Mouse (Mus musculus) left cerebral cortex, adult 2 months (tissue): ENCODE data around the gene Srrm4. TPM values are rescaled to one million over a fixed set of nuclear protein-coding genes. Genes with fewer than 3 reads are reported as not detected.
A peak's percentile ranks its signal among the peaks of the same experiment; 100 is the strongest.

Experiments used
- DNase-seq, 2 experiments: peaks; one replicate each; pipeline ENCODE4 v3.0.0; 2021 to 2022; ENCODE audit warnings: low spot score in 2 of 2, mixed read lengths in 1 of 2; ENCODE audit errors: extremely low spot score in 1 of 2
- H3K27ac ChIP-seq: fragments of 200-600 bp; 2 replicates; pipeline ENCODE4 v1.8.1; 2022
- H3K4me3 ChIP-seq: fragments of 200-600 bp; 2 replicates; pipeline ENCODE4 v1.8.1; 2022
- CTCF ChIP-seq: fragments of 200-600 bp; IDR thresholded peaks from 2 replicates; pipeline ENCODE4 v1.8.1; 2022; ENCODE audit warnings: antibody characterized with exemption, mild to moderate bottlenecking, moderate library complexity
- intact Hi-C: fragments of 180-260 bp; cut with DNase I; formaldehyde crosslinking; loops from one replicate; pipeline ENCODE4 v1.15.1; 2025
- long read RNA-seq, 2 experiments: library from polyadenylated mRNA; stranded (forward); transcript quantifications; one replicate each; pipeline ENCODE4 v2.0.0; 2021; ENCODE audit warnings: borderline mapping rate in 2 of 2
- total RNA-seq, 2 experiments: library from RNA; stranded (reverse); gene quantifications; 2 replicates each; pipeline ENCODE4 v1.2.3; 2021

Gene Srrm4
- total RNA-seq: 10 to 100 TPM; 28.8 to 30.7 TPM
- long read RNA-seq, experiment 1, full-length matches to known transcripts: 11 of 22 reads
- long read RNA-seq, experiment 1, partial matches to known transcripts: 9 of 22 reads
- long read RNA-seq, experiment 1, other reads (novel, unspliced or antisense): 2 of 22 reads
- long read RNA-seq, experiment 2, full-length matches to known transcripts: 5 of 14 reads
- long read RNA-seq, experiment 2, partial matches to known transcripts: 1 of 14 reads
- long read RNA-seq, experiment 2, other reads (novel, unspliced or antisense): 8 of 14 reads

- Histone ChIP-seq H3K4me3 (peak within 1 kb of the TSS; percentile 72), H3K27ac (peak within 1 kb of the TSS; percentile 86)
- DNase-seq: peak; percentile 87 to 88
- no peak for TF ChIP-seq CTCF
- intact Hi-C loops: loop anchor here (1.0 to 10.0 kb wide), 8 partner anchors 61 to 469 kb away; no protein-coding TSS in a partner anchor
Observed at GRCm38 (mm10) chr5:116591346-116592048, at the start of gene Srrm4. Srrm4 (minus strand) TSS chr5:116591817.

GRCm38 (mm10) chr5:116592801-116593430 is 1.3 kb upstream of the Srrm4 start:
- Histone ChIP-seq H3K27ac (peak overlapping the region; percentile 86; the same call in 1 of the 2 replicates), H3K4me3 (peak overlapping the region; percentile 72)
- TF ChIP-seq CTCF: peak; percentile 79
- intact Hi-C loops: loop anchor here (1.0 to 10.0 kb wide), 8 partner anchors 59 to 471 kb away; no protein-coding TSS in a partner anchor
- DNase-seq: peak; percentile 43 to 46

- peak overlapping the region; percentile 86 for H3K27ac ChIP-seq
- H3K4me3 ChIP-seq: peak overlapping the region; percentile 72
- DNase-seq: peak; percentile 21 to 40
- no peak for TF ChIP-seq CTCF
- intact Hi-C loops: loop anchor here (5.0 to 10.0 kb wide), 7 partner anchors 60 to 470 kb away; no protein-coding TSS in a partner anchor
Observed at GRCm38 (mm10) chr5:116592049-116592800, 608 bp upstream of the Srrm4 start.

GRCm38 (mm10) chr5:116590698-116591097 is 919 bp downstream of the Srrm4 start:
- TF ChIP-seq CTCF: no peak
- intact Hi-C loops: loop anchor here (1.0 to 10.0 kb wide), 8 partner anchors 62 to 468 kb away; no protein-coding TSS in a partner anchor
- no peak for DNase-seq
- Histone ChIP-seq H3K27ac (peak overlapping the region; percentile 86; the same call in 1 of the 2 replicates), H3K4me3 (peak overlapping the region; percentile 72)

GRCm38 (mm10) chr5:116589631-116590030 is 2.0 kb downstream of the Srrm4 start:
- peak overlapping the region; percentile 57 for H3K27ac ChIP-seq
- TF ChIP-seq CTCF: no peak
- intact Hi-C loops: loop anchor here (5.0 to 10.0 kb wide), 7 partner anchors 63 to 467 kb away; no protein-coding TSS in a partner anchor

GRCm38 (mm10) chr5:116588836-116589235 is 2.8 kb downstream of the Srrm4 start:
- peak overlapping the region; percentile 72 for H3K4me3 ChIP-seq
- peak overlapping the region; percentile 57; the same call in 1 of the 2 replicates for H3K27ac ChIP-seq
- no peak for DNase-seq
- TF ChIP-seq CTCF: no peak
- intact Hi-C loops: no loop called here

More at GRCm38 (mm10) chr5:116589631-116590030, 2.0 kb downstream of the Srrm4 start:
- DNase-seq: no peak
- peak overlapping the region; percentile 72 for H3K4me3 ChIP-seq

- no peak overlapping the region for H3K27ac ChIP-seq
- intact Hi-C loops: no loop called here
- no peak for DNase-seq
- TF ChIP-seq CTCF: peak; percentile 24
- no peak overlapping the region for H3K4me3 ChIP-seq
Observed at GRCm38 (mm10) chr5:116579533-116579932, 12.1 kb downstream of the Srrm4 start.

- intact Hi-C loops: no loop called here
Observed at GRCm38 (mm10) chr5:116577082-116577481, 14.5 kb downstream of the Srrm4 start.

GRCm38 (mm10) chr5:116573307-116573706 is 18.3 kb downstream of the Srrm4 start:
- intact Hi-C loops: no loop called here
- DNase-seq: no peak
- H3K27ac ChIP-seq: no peak overlapping the region
- H3K4me3 ChIP-seq: no peak overlapping the region
- TF ChIP-seq CTCF: no peak

More at GRCm38 (mm10) chr5:116577082-116577481, 14.5 kb downstream of the Srrm4 start:
- DNase-seq: no peak
- H3K4me3 ChIP-seq: no peak overlapping the region
- H3K27ac ChIP-seq: no peak overlapping the region
- TF ChIP-seq CTCF: no peak

- no peak for TF ChIP-seq CTCF
- Histone ChIP-seq H3K27ac (no peak overlapping the region), H3K4me3 (no peak overlapping the region)
- no peak for DNase-seq
- intact Hi-C loops: no loop called here
Observed at GRCm38 (mm10) chr5:116571936-116572335, 19.7 kb downstream of the Srrm4 start.

GRCm38 (mm10) chr5:116571232-116571861 is 20.3 kb downstream of the Srrm4 start:
- intact Hi-C loops: no loop called here
- no peak for DNase-seq
- TF ChIP-seq CTCF: no peak
- Histone ChIP-seq H3K27ac (no peak overlapping the region), H3K4me3 (no peak overlapping the region)
